Mouse (Mus musculus) hindbrain, embryonic 10.5 days (tissue): ENCODE results near the gene Rcan2. TPM values are rescaled to one million over a fixed set of nuclear protein-coding genes. Genes with fewer than 3 reads are reported as not detected.

ENCODE experiments used
- DNase-seq: peaks from one replicate; pipeline ENCODE4 v3.0.0-alpha.2; 2017; ENCODE audit warnings: low spot score
- H3K27ac ChIP-seq: fragments of 300-500 bp; sonication (generic); 2 replicates; pipeline ENCODE4 v1.5.1; 2016; ENCODE audit warnings: mild to moderate bottlenecking, moderate library complexity
- H3K27me3 ChIP-seq: fragments of 300-500 bp; sonication (generic); 2 replicates; pipeline ENCODE4 v1.6.1; 2016; ENCODE audit warnings: mild to moderate bottlenecking; ENCODE audit not compliant: poor library complexity, insufficient read depth, severe bottlenecking
- H3K36me3 ChIP-seq: fragments of 300-500 bp; sonication (generic); 2 replicates; pipeline ENCODE4 v1.6.1; 2016; ENCODE audit warnings: mild to moderate bottlenecking, moderate library complexity
- H3K4me1 ChIP-seq: fragments of 300-500 bp; sonication (generic); replicated peaks from 2 replicates; pipeline ENCODE4 v1.6.1; 2016; ENCODE audit warnings: mild to moderate bottlenecking
- H3K4me3 ChIP-seq: fragments of 300-500 bp; sonication (generic); 2 replicates; pipeline ENCODE4 v1.5.1; 2016; ENCODE audit warnings: mild to moderate bottlenecking, moderate library complexity
- H3K9me3 ChIP-seq: fragments of 300-500 bp; sonication (generic); 2 replicates; pipeline ENCODE4 v1.6.1; 2016; ENCODE audit warnings: mild to moderate bottlenecking, moderate library complexity
- WGBS: fragments of 180-500 bp; shearing (Covaris S2); methylation state at CpG from one replicate; pipeline ENCODE4 v1.1.7; 2016; 5-methylcytosine and 5-hydroxymethylcytosine counted together
- polyA plus RNA-seq: library from polyadenylated mRNA; unstranded; fragments of >200 nt; fragmentation: Nextera tagmentation; extraction: Ambion mirVana; gene quantifications from 2 replicates; pipeline ENCODE4 v1.2.1, GENCODE M21; 2016

Gene Rcan2
- polyA plus RNA-seq, 1 experiment from 2014 or later = 23.0 TPM

- no peaks in the 10 kb centered on the region for H3K4me1 ChIP-seq
- DNase-seq = no peak
- no peaks in the 10 kb centered on the region for H3K36me3 ChIP-seq
- no peaks in the 10 kb centered on the region for H3K27me3 ChIP-seq
- no peak overlapping the region for H3K4me3 ChIP-seq
- no peak overlapping the region for H3K27ac ChIP-seq
- WGBS = 84% methylated on average over 9 of the region's 9 CpGs
- no peaks in the 10 kb centered on the region for H3K9me3 ChIP-seq
Observed at GRCm38 (mm10) chr17:43840208-43840607, 39.1 kb downstream of the Rcan2 start.

GRCm38 (mm10) chr17:43846714-43847113, 45.6 kb downstream of the Rcan2 start:
- 87% methylated on average over 2 of the region's 2 CpGs for WGBS
- no peak overlapping the region for H3K27ac ChIP-seq
- DNase-seq = no peak
- H3K27me3 ChIP-seq = no peaks in the 10 kb centered on the region
- no peak overlapping the region for H3K4me3 ChIP-seq
- no peaks in the 10 kb centered on the region for H3K4me1 ChIP-seq
- no peaks in the 10 kb centered on the region for H3K9me3 ChIP-seq
- no peaks in the 10 kb centered on the region for H3K36me3 ChIP-seq

GRCm38 (mm10) chr17:43848903-43849302, 47.8 kb downstream of the Rcan2 start:
- no peak for DNase-seq
- Histone ChIP-seq H3K4me3 (no peak overlapping the region), H3K4me1 (no peaks in the 10 kb centered on the region), H3K9me3 (no peaks in the 10 kb centered on the region), H3K27ac (no peak overlapping the region), H3K36me3 (no peaks in the 10 kb centered on the region), H3K27me3 (no peaks in the 10 kb centered on the region)
- WGBS = 78% methylated on average over 3 of the region's 3 CpGs

- WGBS = 87% methylated on average over 5 of the region's 5 CpGs
- Histone ChIP-seq H3K9me3 (no peaks in the 10 kb centered on the region), H3K4me1 (no peaks in the 10 kb centered on the region), H3K4me3 (no peak overlapping the region), H3K36me3 (no peaks in the 10 kb centered on the region), H3K27me3 (no peaks in the 10 kb centered on the region), H3K27ac (no peak overlapping the region)
- DNase-seq = no peak
Observed at GRCm38 (mm10) chr17:43855132-43855531, 54.0 kb downstream of the Rcan2 start.

- WGBS = 82% methylated on average over 4 of the region's 4 CpGs
- Histone ChIP-seq H3K36me3 (no peaks in the 10 kb centered on the region), H3K9me3 (no peaks in the 10 kb centered on the region), H3K4me3 (no peak overlapping the region), H3K27ac (no peak overlapping the region), H3K4me1 (no peaks in the 10 kb centered on the region), H3K27me3 (no peaks in the 10 kb centered on the region)
- DNase-seq = no peak
Observed at GRCm38 (mm10) chr17:43856081-43856480, 54.9 kb downstream of the Rcan2 start.

GRCm38 (mm10) chr17:43868808-43869207, 67.7 kb downstream of the Rcan2 start:
- no peaks in the 10 kb centered on the region for H3K4me1 ChIP-seq
- no peaks in the 10 kb centered on the region for H3K9me3 ChIP-seq
- H3K4me3 ChIP-seq = no peak overlapping the region
- no peak for DNase-seq
- H3K36me3 ChIP-seq = no peaks in the 10 kb centered on the region
- no peak overlapping the region for H3K27ac ChIP-seq
- WGBS = 86% methylated on average over 9 of the region's 9 CpGs
- H3K27me3 ChIP-seq = no peaks in the 10 kb centered on the region

GRCm38 (mm10) chr17:43869677-43870076, 68.5 kb downstream of the Rcan2 start:
- WGBS = 26% methylated on average over 5 of the region's 5 CpGs

GRCm38 (mm10) chr17:43874417-43874816, 73.3 kb downstream of the Rcan2 start:
- Histone ChIP-seq H3K36me3 (no peaks in the 10 kb centered on the region), H3K9me3 (no peaks in the 10 kb centered on the region), H3K27me3 (no peaks in the 10 kb centered on the region), H3K27ac (no peak overlapping the region), H3K4me1 (no peaks in the 10 kb centered on the region), H3K4me3 (no peak overlapping the region)
- DNase-seq = no peak
- WGBS = 93% methylated on average over 5 of the region's 5 CpGs

More at GRCm38 (mm10) chr17:43869677-43870076, 68.5 kb downstream of the Rcan2 start:
- Histone ChIP-seq H3K4me3 (no peak overlapping the region), H3K27me3 (no peaks in the 10 kb centered on the region), H3K9me3 (no peaks in the 10 kb centered on the region), H3K36me3 (no peaks in the 10 kb centered on the region), H3K4me1 (no peaks in the 10 kb centered on the region), H3K27ac (no peak overlapping the region)
- peak; percentile 76 for DNase-seq

- H3K4me3 ChIP-seq = no peak overlapping the region
- H3K27ac ChIP-seq = no peak overlapping the region
- H3K36me3 ChIP-seq = no peaks in the 10 kb centered on the region
- WGBS = 65% methylated on average over 2 of the region's 2 CpGs
- no peaks in the 10 kb centered on the region for H3K4me1 ChIP-seq
- no peaks in the 10 kb centered on the region for H3K9me3 ChIP-seq
- DNase-seq = no peak
- no peaks in the 10 kb centered on the region for H3K27me3 ChIP-seq
Observed at GRCm38 (mm10) chr17:43877425-43877824, 76.3 kb downstream of the Rcan2 start.

- no peaks in the 10 kb centered on the region for H3K27me3 ChIP-seq
- H3K4me3 ChIP-seq = no peak overlapping the region
- H3K9me3 ChIP-seq = no peaks in the 10 kb centered on the region
- 36% methylated on average over 1 of the region's 1 CpGs for WGBS
- no peak for DNase-seq
- H3K27ac ChIP-seq = no peak overlapping the region
- no peaks in the 10 kb centered on the region for H3K36me3 ChIP-seq
- H3K4me1 ChIP-seq = no peaks in the 10 kb centered on the region
Observed at GRCm38 (mm10) chr17:43883016-43883415, 81.9 kb downstream of the Rcan2 start.

- 84% methylated on average over 7 of the region's 7 CpGs for WGBS
Observed at GRCm38 (mm10) chr17:43886262-43886661, 85.1 kb downstream of the Rcan2 start.

GRCm38 (mm10) chr17:43887931-43888330, 86.8 kb downstream of the Rcan2 start:
- Histone ChIP-seq H3K4me1 (no peaks in the 10 kb centered on the region), H3K9me3 (no peaks in the 10 kb centered on the region), H3K36me3 (no peaks in the 10 kb centered on the region), H3K27me3 (no peaks in the 10 kb centered on the region), H3K27ac (no peak overlapping the region), H3K4me3 (no peak overlapping the region)
- WGBS = 83% methylated on average over 7 of the region's 7 CpGs
- no peak for DNase-seq

More at GRCm38 (mm10) chr17:43886262-43886661, 85.1 kb downstream of the Rcan2 start:
- H3K27ac ChIP-seq = no peak overlapping the region
- H3K4me3 ChIP-seq = no peak overlapping the region
- no peak for DNase-seq
- no peaks in the 10 kb centered on the region for H3K36me3 ChIP-seq
- no peaks in the 10 kb centered on the region for H3K9me3 ChIP-seq
- H3K4me1 ChIP-seq = no peaks in the 10 kb centered on the region
- no peaks in the 10 kb centered on the region for H3K27me3 ChIP-seq

- Histone ChIP-seq H3K36me3 (no peaks in the 10 kb centered on the region), H3K27ac (no peak overlapping the region), H3K4me3 (no peak overlapping the region), H3K9me3 (no peaks in the 10 kb centered on the region), H3K4me1 (no peaks in the 10 kb centered on the region), H3K27me3 (no peaks in the 10 kb centered on the region)
- 70% methylated on average over 4 of the region's 4 CpGs for WGBS
- DNase-seq = no peak
Observed at GRCm38 (mm10) chr17:43897346-43897745, 96.2 kb downstream of the Rcan2 start.

- no peaks in the 10 kb centered on the region for H3K27me3 ChIP-seq
- H3K4me1 ChIP-seq = no peaks in the 10 kb centered on the region
- no peaks in the 10 kb centered on the region for H3K36me3 ChIP-seq
- 93% methylated on average over 4 of the region's 4 CpGs for WGBS
- DNase-seq = no peak
- no peaks in the 10 kb centered on the region for H3K9me3 ChIP-seq
- no peak overlapping the region for H3K4me3 ChIP-seq
- H3K27ac ChIP-seq = no peak overlapping the region
Observed at GRCm38 (mm10) chr17:43899405-43900092, 98.4 kb downstream of the Rcan2 start.
